Mouse (Mus musculus): ENCODE measurements at regions not wholly inside any gene's neighbourhood (a gene's known extent, or its start where the extent isn't known, plus 50 kb on each side); places are given as distances from the start of the nearest gene placed in this dataset.

DNA sequence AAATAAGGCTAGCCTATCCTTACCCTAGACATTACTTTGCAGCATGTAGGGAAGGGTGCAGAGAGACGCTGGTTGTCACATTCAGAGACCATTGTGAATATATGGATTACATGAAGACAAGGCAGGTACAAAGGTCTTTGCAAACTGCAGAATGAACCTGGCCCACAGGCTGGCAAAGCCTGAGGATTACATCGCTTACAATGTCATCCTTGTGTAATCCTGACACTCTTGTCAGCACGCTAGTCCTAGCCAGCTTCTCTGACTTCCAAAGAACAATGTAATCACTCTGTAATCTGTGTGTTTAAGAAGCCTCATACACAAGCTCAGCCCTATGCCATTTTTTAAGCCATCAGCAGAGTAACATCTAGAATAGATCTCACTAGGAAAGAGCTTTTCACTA lies 69.6 kb upstream of the Foxq1 start:
- no peak for DNase-seq (ENCODE audit: low spot score in 2 of 2)

GRCm38 (mm10) chr13:31488186-31488585 lies 67.7 kb upstream of the Foxq1 start:
- no peak for DNase-seq (ENCODE audit: low spot score in 2 of 2)

DNA sequence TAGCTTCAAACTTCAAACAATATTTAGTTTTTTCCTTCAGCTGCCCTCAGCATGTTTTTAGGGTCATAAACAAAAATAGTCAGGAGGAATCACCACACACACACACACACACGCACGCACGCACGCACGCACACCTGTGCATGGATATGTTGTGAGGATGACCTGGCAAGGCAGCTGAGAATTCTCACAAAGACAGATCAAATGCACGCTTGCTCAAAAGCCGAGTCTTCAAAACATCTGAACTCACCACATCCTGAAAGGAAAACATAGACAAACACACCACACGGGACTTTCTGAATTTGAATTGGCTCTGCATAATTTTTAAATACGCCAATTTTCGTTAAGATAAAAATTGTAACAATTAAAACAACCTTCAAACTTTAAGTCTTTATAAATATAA lies 52.7 kb upstream of the Foxq1 start:
- DNase-seq (ENCODE audit: low spot score in 2 of 2): no peak

GRCm38 (mm10) chr13:31503832-31504231 lies 52.1 kb upstream of the Foxq1 start:
- no peak for DNase-seq (ENCODE audit: low spot score in 2 of 2)

- no peak for DNase-seq (ENCODE audit: low spot score in 2 of 2)
These were observed 51.6 kb upstream of the Foxq1 start for GRCm38 (mm10) chr13:31504316-31504715.

- DNase-seq (ENCODE audit: low spot score in 2 of 2): no peak
These were observed 50.5 kb upstream of the Foxq1 start for GRCm38 (mm10) chr13:31505386-31505785.

Data from gastrocnemius, adult 8-10 months (tissue).